Mouse (Mus musculus): ENCODE measurements at regions not wholly inside any gene's neighbourhood (a gene's known extent, or its start where the extent isn't known, plus 50 kb on each side); places are given as distances from the start of the nearest gene placed in this dataset.

- DNase-seq, result no peak
- intact Hi-C loops (cut with DNase I), result no loop called here
Measured at GRCm38 (mm10) chr8:109399616-109400015, 94.2 kb upstream of the Pmfbp1 start.

- DNase-seq, result no peak
- intact Hi-C loops (cut with DNase I), result no loop called here
Measured at GRCm38 (mm10) chr8:109400192-109400591, 93.6 kb upstream of the Pmfbp1 start.

- intact Hi-C loops (cut with DNase I), result no loop called here
- no peak for DNase-seq
Measured at GRCm38 (mm10) chr8:109407913-109408312, 85.9 kb upstream of the Pmfbp1 start.

GRCm38 (mm10) chr8:109410531-109410930 is 83.3 kb upstream of the Pmfbp1 start:
- intact Hi-C loops (cut with DNase I), result no loop called here

GRCm38 (mm10) chr8:109413386-109413785 is 80.4 kb upstream of the Pmfbp1 start:
- no peak for DNase-seq
- intact Hi-C loops (cut with DNase I), result no loop called here

More at GRCm38 (mm10) chr8:109410531-109410930, 83.3 kb upstream of the Pmfbp1 start:
- no peak for DNase-seq

GRCm38 (mm10) chr8:109415315-109415714 is 78.5 kb upstream of the Pmfbp1 start:
- DNase-seq, result no peak
- intact Hi-C loops (cut with DNase I), result no loop called here

DNA sequence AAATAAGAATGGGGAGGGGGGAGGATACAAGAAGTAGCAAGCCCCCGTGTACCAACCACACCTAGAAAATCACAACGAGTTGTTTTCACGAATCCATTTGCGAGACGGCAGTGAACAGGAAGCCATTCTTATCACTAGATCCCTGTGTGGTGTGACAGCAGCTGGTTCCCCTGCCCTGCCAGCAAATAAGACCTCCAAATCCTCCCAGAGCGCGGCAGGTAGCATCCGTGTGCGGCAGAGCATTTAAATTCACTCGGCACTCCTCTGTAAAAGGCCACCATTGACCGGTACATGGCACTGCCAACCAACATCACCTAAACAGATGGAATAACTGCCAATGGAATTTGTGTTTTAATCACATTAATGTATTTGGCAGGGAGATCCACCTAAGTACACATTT is 77.9 kb upstream of the Pmfbp1 start:
- intact Hi-C loops (cut with DNase I), result no loop called here
- DNase-seq, result no peak

GRCm38 (mm10) chr8:109416327-109417100 is 77.3 kb upstream of the Pmfbp1 start:
- intact Hi-C loops (cut with DNase I), result no loop called here
- DNase-seq, result no peak

DNA sequence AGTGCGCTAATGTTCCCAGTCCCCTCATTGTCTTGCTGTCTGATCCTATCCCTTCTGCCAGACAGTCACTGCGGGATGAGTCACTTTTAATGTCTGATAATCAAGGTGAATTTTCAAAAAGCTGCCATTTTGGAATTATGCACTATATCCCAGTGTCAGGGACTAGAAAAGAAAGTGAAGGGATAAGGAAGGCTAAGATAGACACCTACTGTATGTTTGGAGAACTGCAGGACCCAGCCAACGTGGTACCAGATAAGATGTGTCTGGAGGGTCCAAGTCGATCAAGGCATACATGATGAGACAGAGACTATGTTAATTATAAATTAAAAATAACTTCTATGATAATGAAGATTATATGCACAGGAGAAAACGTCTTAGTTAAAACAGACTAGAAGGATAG is 76.6 kb upstream of the Pmfbp1 start:
- DNase-seq, result no peak
- intact Hi-C loops (cut with DNase I), result no loop called here

- no peak for DNase-seq
- intact Hi-C loops (cut with DNase I), result no loop called here
Measured at GRCm38 (mm10) chr8:109417971-109418370, 75.9 kb upstream of the Pmfbp1 start.

DNA sequence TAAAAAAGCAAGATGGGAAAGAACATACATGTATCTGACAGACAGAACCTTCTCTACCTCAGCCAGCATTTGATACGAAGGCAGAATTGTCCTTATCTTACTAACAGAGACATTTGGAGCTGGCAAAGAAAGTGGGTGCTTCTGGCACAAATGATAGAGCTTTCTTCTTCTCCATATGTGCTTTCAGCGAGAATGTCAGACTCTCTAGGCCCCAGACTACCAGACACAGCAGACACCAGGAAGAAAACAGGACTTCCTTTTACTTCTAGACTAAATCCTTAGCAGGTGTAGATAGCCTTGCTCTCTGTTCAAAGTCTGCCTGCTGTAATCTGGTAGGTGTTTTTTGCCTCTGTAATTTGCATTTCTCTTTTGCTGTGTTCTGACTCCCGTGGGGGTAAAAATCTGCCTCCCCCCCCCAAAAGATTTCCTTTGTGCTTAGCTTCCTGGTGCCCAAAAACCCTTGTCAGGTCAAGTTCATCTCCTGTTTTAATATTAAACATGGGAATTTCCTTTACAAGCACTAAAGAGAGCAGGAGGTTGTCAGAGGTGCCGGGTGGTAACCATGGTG is 74.7 kb upstream of the Pmfbp1 start:
- intact Hi-C loops (cut with DNase I), result no loop called here
- DNase-seq, result no peak

DNA sequence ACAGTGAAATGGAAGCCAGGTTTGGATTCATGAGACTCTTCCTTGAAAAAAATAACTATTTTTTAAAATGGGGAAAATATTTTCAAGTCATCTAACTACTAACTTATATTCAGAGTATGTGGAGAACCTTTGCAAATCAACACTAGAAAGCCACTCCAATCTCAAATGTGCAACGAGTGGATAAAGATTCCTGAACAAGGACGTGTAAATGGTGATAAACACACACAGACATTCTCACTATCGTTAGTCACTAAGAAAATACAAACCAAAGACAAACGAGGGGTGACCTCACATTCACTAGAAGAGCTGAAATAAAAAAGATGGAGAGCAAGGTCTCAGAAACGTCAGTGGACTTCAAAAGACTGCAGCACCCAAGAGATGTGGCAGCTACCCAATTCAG is 69.8 kb upstream of the Pmfbp1 start:
- intact Hi-C loops (cut with DNase I), result no loop called here
- DNase-seq, result no peak

DNA sequence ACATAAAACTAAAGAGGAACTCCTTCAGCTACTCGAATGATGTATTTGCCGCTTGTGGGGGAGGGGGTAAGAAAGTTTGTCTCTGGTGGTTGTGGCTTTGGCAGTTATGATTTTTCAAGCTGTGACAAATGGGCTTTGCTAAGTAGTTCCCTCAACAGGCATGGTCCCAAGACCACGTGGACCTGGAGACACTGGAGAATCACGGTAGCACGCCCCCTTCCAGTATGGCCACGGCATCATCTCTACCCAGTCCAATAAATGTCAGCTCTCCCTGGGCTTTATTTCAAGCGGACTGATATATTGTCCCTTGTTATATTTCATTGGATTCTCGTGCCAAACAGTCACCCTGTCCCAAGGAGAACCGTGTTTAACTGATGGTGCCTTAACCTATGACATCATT is 65.3 kb upstream of the Pmfbp1 start:
- intact Hi-C loops (cut with DNase I), result no loop called here

DNA sequence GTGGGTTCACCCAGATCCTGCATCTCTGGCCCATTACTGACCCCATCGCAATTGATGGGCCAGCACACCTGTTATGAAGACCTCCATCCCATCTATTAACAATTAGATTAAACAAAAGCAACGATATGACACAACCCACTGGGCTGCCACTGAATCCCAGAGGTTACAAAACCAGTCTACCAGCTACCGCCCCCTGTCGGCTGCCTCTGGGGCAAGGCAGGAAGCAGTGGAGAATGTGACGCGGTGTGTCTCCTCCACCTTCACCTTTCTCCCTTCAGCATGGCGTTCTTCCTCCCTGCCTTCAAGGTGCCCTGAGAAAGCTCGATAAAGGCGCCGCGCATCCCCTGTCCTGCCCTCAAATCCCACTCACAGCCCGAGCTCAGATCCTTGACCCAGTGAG is 59.3 kb upstream of the Pmfbp1 start:
- DNase-seq, result no peak
- intact Hi-C loops (cut with DNase I), result no loop called here

More for the DNA sequence above, 65.3 kb upstream of the Pmfbp1 start:
- no peak for DNase-seq

DNA sequence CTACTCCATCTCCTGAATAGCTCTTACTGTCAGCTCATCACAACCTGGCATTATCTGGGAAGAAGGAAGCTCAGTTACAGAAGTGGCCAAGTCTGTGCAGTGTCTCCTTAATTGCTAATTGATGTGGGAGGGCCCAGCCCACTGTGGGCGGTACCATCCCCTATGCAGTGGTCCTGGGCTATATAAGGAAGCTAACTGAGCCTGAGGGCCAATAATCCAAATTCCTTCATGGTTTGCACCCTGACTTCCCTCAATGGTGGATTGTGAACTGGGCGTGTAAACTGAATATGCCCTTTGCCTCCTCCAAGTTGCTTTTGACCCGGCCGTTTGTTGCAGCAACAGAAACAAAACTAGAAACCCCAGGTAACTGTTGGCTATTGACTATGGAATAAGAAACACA is 57.8 kb upstream of the Pmfbp1 start:
- intact Hi-C loops (cut with DNase I), result no loop called here
- no peak for DNase-seq

DNA sequence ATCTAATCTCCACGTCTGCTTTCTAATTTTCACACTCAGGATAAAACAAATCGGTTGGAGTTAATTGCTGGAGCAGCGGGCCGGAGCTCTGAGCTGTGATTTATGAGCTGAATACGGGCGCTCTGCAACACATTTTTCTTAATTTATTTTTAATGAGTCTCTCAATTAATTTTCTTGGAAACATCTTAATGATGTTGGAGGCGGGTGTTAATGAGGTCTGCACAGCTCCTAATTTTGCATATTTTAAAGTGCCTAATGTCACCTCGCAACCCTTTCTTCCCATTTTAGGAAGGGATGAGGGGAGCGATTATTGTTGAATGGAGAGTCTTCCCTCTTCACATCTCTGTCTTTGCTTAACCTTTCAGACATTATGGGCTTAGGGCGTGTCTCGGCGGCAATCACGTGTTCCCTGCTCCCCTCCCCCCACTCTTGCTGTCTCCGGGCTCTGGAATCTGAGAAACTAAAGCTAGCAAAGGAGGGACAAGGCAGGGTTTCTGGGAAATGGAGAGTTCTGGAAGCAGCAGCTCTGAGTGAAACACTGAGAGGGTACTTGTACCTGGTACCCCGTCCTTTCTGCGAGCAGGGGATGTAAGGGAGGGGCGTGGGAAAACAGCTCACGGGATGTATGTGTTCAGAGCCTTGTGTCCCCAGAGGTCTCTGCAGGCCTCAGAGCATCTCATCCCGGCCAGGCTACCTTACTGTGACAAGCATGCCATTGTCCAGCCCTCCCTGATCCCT is 56.8 kb upstream of the Pmfbp1 start:
- DNase-seq, result no peak
- intact Hi-C loops (cut with DNase I), result no loop called here

DNA sequence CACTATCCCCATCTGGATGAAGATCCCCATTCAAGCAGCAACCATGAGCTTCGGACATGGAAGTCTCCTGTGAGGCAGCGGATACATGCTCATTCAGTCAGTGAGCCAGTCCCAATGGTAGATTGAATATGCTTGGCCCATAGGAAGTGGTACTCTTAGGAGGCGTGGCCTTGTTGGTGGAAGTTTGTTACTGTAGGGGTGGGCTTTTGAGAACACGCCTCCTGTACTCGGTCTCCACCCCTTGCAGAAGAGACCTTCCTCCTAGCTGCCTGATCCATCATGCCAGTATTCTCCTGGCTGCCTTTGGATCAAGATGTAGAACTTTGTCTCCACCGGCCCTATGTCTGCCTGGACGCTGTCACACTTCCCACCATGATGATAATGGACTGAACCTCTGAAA is 55.3 kb upstream of the Pmfbp1 start:
- intact Hi-C loops (cut with DNase I), result no loop called here
- DNase-seq, result no peak

Small RNA genes in the stretch of these regions (microRNA-seq; reads per million reads assigned to microRNA genes)
- 0 reads per million in 2 experiments for gene Gm23163
